Mouse (Mus musculus) CH12.LX (cell line): ENCODE measurements at regions not wholly inside any gene's neighbourhood (a gene's known extent, or its start where the extent isn't known, plus 50 kb on each side); places are given as distances from the start of the nearest gene placed in this dataset.

Experiments
- DNase-seq: peaks from one replicate; pipeline ENCODE4 v3.0.0-alpha.2; 2013; ENCODE audit errors: extremely low read depth
- H3K27ac ChIP-seq: 2 replicates; pipeline ENCODE4 v1.5.1; 2012; ENCODE audit warnings: low read depth, mild to moderate bottlenecking, control low read depth, moderate library complexity; ENCODE audit not compliant: insufficient read depth
- H3K27me3 ChIP-seq: replicated peaks from 2 replicates; pipeline ENCODE3; 2012; ENCODE audit warnings: inconsistent platforms
- H3K36me3 ChIP-seq, 2 experiments: replicated peaks in 1 of 2; 2 replicates each; pipeline versions ENCODE3 to v1.6.1; 2012; ENCODE audit warnings: inconsistent platforms in 1 of 2, low read length in 1 of 2, mild to moderate bottlenecking in 1 of 2, mixed read lengths in 1 of 2, moderate library complexity in 1 of 2; ENCODE audit not compliant: control insufficient read depth in 1 of 2, insufficient read depth in 1 of 2
- H3K4me1 ChIP-seq, 2 experiments: 2 replicates each; pipeline ENCODE4 v1.6.1; 2012; ENCODE audit warnings: inconsistent platforms in 1 of 2, moderate library complexity in 1 of 2; ENCODE audit not compliant: insufficient read depth in 2 of 2, control insufficient read depth in 1 of 2
- H3K4me2 ChIP-seq: 2 replicates; pipeline ENCODE4 v1.6.1; 2012; ENCODE audit warnings: low read depth, mild to moderate bottlenecking, control low read depth; ENCODE audit not compliant: poor library complexity, insufficient read depth, severe bottlenecking
- H3K4me3 ChIP-seq, 3 experiments: fragments of 150-350 bp in 1 of 3; sonication (generic) in 1 of 3; replicated peaks in 1 of 3; 2 replicates each; pipeline versions ENCODE3 to v1.5.1; 2011 to 2012; ENCODE audit warnings: low read depth in 2 of 3, low read length in 2 of 3, mild to moderate bottlenecking in 2 of 3, moderate library complexity in 2 of 3, control low read depth in 1 of 3, improper control_type of control experiment in 1 of 3, inconsistent platforms in 1 of 3, mixed read lengths in 1 of 3; ENCODE audit not compliant: poor library complexity in 1 of 3
- H3K79me2 ChIP-seq: replicated peaks from 2 replicates; pipeline ENCODE4 v1.6.1; 2012; ENCODE audit warnings: mild to moderate bottlenecking, moderate library complexity; ENCODE audit not compliant: control insufficient read depth, poor library complexity, insufficient read depth, severe bottlenecking; ENCODE audit errors: extremely low read depth
- H3K9ac ChIP-seq: 2 replicates; pipeline ENCODE4 v1.6.1; 2012; ENCODE audit warnings: low read depth, mild to moderate bottlenecking, control low read depth, moderate library complexity; ENCODE audit not compliant: insufficient read depth
- H3K9me3 ChIP-seq: replicated peaks from 2 replicates; pipeline ENCODE3; 2012; ENCODE audit warnings: low read length, inconsistent platforms, mixed read lengths
- BHLHE40 ChIP-seq: IDR thresholded peaks from 2 replicates; pipeline ENCODE4 v1.6.1; 2011; ENCODE audit warnings: mild to moderate bottlenecking, low read depth, low read length, improper control_type of control experiment
- CTCF ChIP-seq, 2 experiments: IDR thresholded peaks in 1 of 2; conservative IDR thresholded peaks in 1 of 2; 2 replicates each; pipeline ENCODE4 v1.5.1; 2011 to 2012; ENCODE audit warnings: low read depth in 2 of 2, low read length in 2 of 2, improper control_type of control experiment in 1 of 2, inconsistent platforms in 1 of 2, mild to moderate bottlenecking in 1 of 2, moderate library complexity in 1 of 2
- GABPA ChIP-seq: IDR thresholded peaks from 2 replicates; pipeline ENCODE4 v1.6.1; 2012; ENCODE audit warnings: low read depth, low read length, improper control_type of control experiment, inconsistent platforms; ENCODE audit not compliant: insufficient replicate concordance
- JUN ChIP-seq: IDR thresholded peaks from 2 replicates; pipeline ENCODE4 v1.6.1; 2011; ENCODE audit warnings: low read depth, mild to moderate bottlenecking, low read length, improper control_type of control experiment, moderate library complexity; ENCODE audit not compliant: insufficient read depth
- KAT2A ChIP-seq: IDR thresholded peaks from 2 replicates; pipeline ENCODE4 v1.6.1; 2012; ENCODE audit warnings: low read length, improper control_type of control experiment, inconsistent platforms; ENCODE audit not compliant: insufficient replicate concordance
- MAFK ChIP-seq: IDR thresholded peaks from 2 replicates; pipeline ENCODE4 v1.6.1; 2011; ENCODE audit warnings: low read length, improper control_type of control experiment; ENCODE audit not compliant: insufficient replicate concordance
- MAZ ChIP-seq: IDR thresholded peaks from 2 replicates; pipeline ENCODE4 v1.6.1; 2012; ENCODE audit warnings: low read depth, mild to moderate bottlenecking, inconsistent platforms, low read length, improper control_type of control experiment, moderate library complexity
- MXI1 ChIP-seq: IDR thresholded peaks from 2 replicates; pipeline ENCODE4 v1.6.1; 2011; ENCODE audit warnings: mild to moderate bottlenecking, low read depth, low read length, improper control_type of control experiment
- NRF1 ChIP-seq: IDR thresholded peaks from 2 replicates; pipeline ENCODE4 v1.6.1; 2014; ENCODE audit warnings: low read depth, mild to moderate bottlenecking, inconsistent platforms, low read length, improper control_type of control experiment, moderate library complexity
- PAX5 ChIP-seq: IDR thresholded peaks from 2 replicates; pipeline ENCODE4 v1.6.1; 2012; ENCODE audit warnings: low read length, inconsistent platforms, mixed read lengths
- POLR2A ChIP-seq: IDR thresholded peaks from 2 replicates; pipeline ENCODE4 v1.6.1; 2011; ENCODE audit warnings: low read depth, mild to moderate bottlenecking, improper control_type of control experiment, low read length
- RAD21 ChIP-seq: IDR thresholded peaks from 2 replicates; pipeline ENCODE4 v1.6.1; 2011; ENCODE audit warnings: low read depth, mild to moderate bottlenecking, low read length, improper control_type of control experiment, moderate library complexity
- SMC3 ChIP-seq: IDR thresholded peaks from 2 replicates; pipeline ENCODE4 v1.6.1; 2011; ENCODE audit warnings: low read depth, low read length, improper control_type of control experiment
- USF2 ChIP-seq: conservative IDR thresholded peaks from 2 replicates; pipeline ENCODE4 v1.6.1; 2011; ENCODE audit warnings: low read depth, low read length, improper control_type of control experiment
- ZMIZ1 ChIP-seq: IDR thresholded peaks from 2 replicates; pipeline ENCODE4 v1.6.1; 2012; ENCODE audit warnings: low read depth, mild to moderate bottlenecking, inconsistent platforms, low read length, improper control_type of control experiment
- dilution Hi-C: fragments of 300-500 bp; cut with MboI; formaldehyde crosslinking; loops from 2 replicates; pipeline ENCODE4 v1.14.3; 2020; ENCODE audit warnings: low sequenced_read_pairs; ENCODE audit not compliant: extremely low pct_unique_long_range_greater_than_20kb, extremely low pct_ligation_motif_present
- in situ Hi-C: fragments of 300-500 bp; cut with MboI; formaldehyde crosslinking; loops from 3 replicates; pipeline ENCODE4 v1.14.3; 2019; ENCODE audit warnings: low sequenced_read_pairs, low pct_ligation_motif_present, low pct_unique_long_range_greater_than_20kb, mixed read lengths

GRCm38 (mm10) chr7:111305196-111305595, 222.4 kb upstream of the Eif4g2 start:
- peaks cover 3% of the 10 kb centered on the region for H3K9me3 ChIP-seq
- TF ChIP-seq GABPA (no peak), SMC3 (peak; percentile 48), CTCF (conservative IDR thresholded peaks at IDR 0.05 in 1 of 2, IDR thresholded peaks at IDR 0.05 in 1 of 2; ENCODE audit: low read depth in 2 of 2, low read length in 2 of 2) (peak; percentile 7 to 57; a peak in 2 of 4 replicates), RAD21 (peak; percentile 49)
- no peaks in the 10 kb centered on the region for H3K36me3 ChIP-seq
- no peak overlapping the region for H3K4me2 ChIP-seq
- in situ Hi-C loops: no loop called here
- no peak overlapping the region for H3K4me3 ChIP-seq
- no peak overlapping the region for H3K27ac ChIP-seq
- no peaks in the 10 kb centered on the region for H3K79me2 ChIP-seq
- H3K9ac ChIP-seq: no peak overlapping the region
- peak; percentile 4 for DNase-seq
- no peaks in the 10 kb centered on the region for H3K27me3 ChIP-seq
- peaks cover 0 to 7% of the 10 kb centered on the region in 2 experiments; a peak in 2 of 4 replicates for H3K4me1 ChIP-seq
- dilution Hi-C loops: no loop called here

GRCm38 (mm10) chr7:111301791-111302488, 219.1 kb upstream of the Eif4g2 start:
- DNase-seq: no peak
- in situ Hi-C loops: no loop called here
- dilution Hi-C loops: no loop called here
- Histone ChIP-seq H3K4me1 (peaks cover 0 to 7% of the 10 kb centered on the region in 2 experiments; a peak in 2 of 4 replicates), H3K4me2 (no peak overlapping the region), H3K79me2 (no peaks in the 10 kb centered on the region), H3K9me3 (no peaks in the 10 kb centered on the region), H3K4me3 (no peak overlapping the region), H3K27me3 (no peaks in the 10 kb centered on the region), H3K27ac (no peak overlapping the region), H3K36me3 (no peaks in the 10 kb centered on the region), H3K9ac (no peak overlapping the region)
- TF ChIP-seq JUN (no peak), BHLHE40 (no peak), SMC3 (no peak), MAFK (no peak), KAT2A (no peak), PAX5 (no peak), MXI1 (no peak), NRF1 (no peak), MAZ (no peak), ZMIZ1 (no peak), POLR2A (no peak), USF2 (no peak)
